Mouse (Mus musculus): ENCODE results near the gene Arap1. TPM values are rescaled to one million over a fixed set of nuclear protein-coding genes. Genes with fewer than 3 reads are reported as not detected.
A peak's percentile ranks its signal among the peaks of the same experiment; 100 is the strongest.

Arap1 gene
- 12.3 and 30.0 TPM in 2 replicates for total RNA-seq (2014; rRNA removed)
- 6.9 and 8.9 TPM in 2 replicates for polyA plus RNA-seq (2015; fragmentation: Nextera tagmentation; extraction: Ambion mirVana)

- Histone ChIP-seq H3K4me2 (ENCODE audit: low read depth, low read length, poor library complexity, severe bottlenecking) (peak within 1 kb of the TSS; percentile 69), H3K27ac (ENCODE audit: low read depth, low read length) (no peak within 1 kb of the TSS), H3K4me1 (ENCODE audit: insufficient read depth, low read length) (0 out of 2 replicates have a peak, but pooled peaks cover 5% of the 10 kb centered on the region), H3K9me3 (ENCODE audit: low read length) (no peaks in the 10 kb centered on the region), H3K36me3 (ENCODE audit: insufficient read depth, low read length) (0 out of 2 replicates have a peak, but pooled peaks cover 2% of the 10 kb centered on the region), H3K27me3 (ENCODE audit: insufficient read depth, low read length) (no peaks in the 10 kb centered on the region; the same call in 1 of the 2 replicates), H3K4me3 (ENCODE audit: low read depth, low read length) (peak within 1 kb of the TSS; percentile 44), H3K9ac (replicated peaks; ENCODE audit: low read length, poor library complexity, severe bottlenecking) (peak within 1 kb of the TSS; percentile 39)
- TF ChIP-seq CTCF (IDR thresholded peaks at IDR 0.05): no peak
- peak; percentile 46 for DNase-seq (ENCODE audit: low spot score)
- ATAC-seq (ENCODE audit: low FRiP score): peak; percentile 52
- under 1% methylated on average over 35 of the region's 35 CpGs for WGBS
Measured at GRCm38 (mm10) chr7:101347767-101348270, at the start of gene Arap1. Arap1 (plus strand) TSS chr7:101348067.

GRCm38 (mm10) chr7:101298375-101298774 lies 49.5 kb upstream of the Arap1 start:
- Histone ChIP-seq H3K27me3 (ENCODE audit: insufficient read depth, low read length) (peaks cover 3% of the 10 kb centered on the region; the same call in 1 of the 2 replicates), H3K4me2 (ENCODE audit: low read depth, low read length, poor library complexity, severe bottlenecking) (no peak overlapping the region), H3K9me3 (ENCODE audit: low read length) (no peaks in the 10 kb centered on the region), H3K36me3 (ENCODE audit: insufficient read depth, low read length) (0 out of 2 replicates have a peak, but pooled peaks cover 3% of the 10 kb centered on the region), H3K9ac (replicated peaks; ENCODE audit: low read length, poor library complexity, severe bottlenecking) (no peak overlapping the region), H3K4me1 (ENCODE audit: insufficient read depth, low read length) (peaks cover 9% of the 10 kb centered on the region; the same call in 1 of the 2 replicates), H3K4me3 (ENCODE audit: low read depth, low read length) (no peak overlapping the region), H3K27ac (ENCODE audit: low read depth, low read length) (no peak overlapping the region)
- TF ChIP-seq CTCF (IDR thresholded peaks at IDR 0.05): no peak
- 87% methylated on average over 3 of the region's 3 CpGs for WGBS
- ATAC-seq (ENCODE audit: low FRiP score) (no peak), DNase-seq (ENCODE audit: low spot score) (no peak)

GRCm38 (mm10) chr7:101301361-101301880 lies 46.4 kb upstream of the Arap1 start:
- H3K4me1 ChIP-seq (ENCODE audit: insufficient read depth, low read length): peaks cover 9% of the 10 kb centered on the region; the same call in 1 of the 2 replicates
- DNase-seq (ENCODE audit: low spot score) (no peak), ATAC-seq (ENCODE audit: low FRiP score) (peak; percentile 9; the same call in 1 of the 2 replicates)
- 2% methylated on average over 30 of the region's 30 CpGs for WGBS
- TF ChIP-seq CTCF (IDR thresholded peaks at IDR 0.05): no peak
- peak overlapping the region; percentile 57 for H3K9ac ChIP-seq (replicated peaks; ENCODE audit: low read length, poor library complexity, severe bottlenecking)
- H3K4me3 ChIP-seq (ENCODE audit: low read depth, low read length): peak overlapping the region; percentile 55
- no peaks in the 10 kb centered on the region for H3K36me3 ChIP-seq (ENCODE audit: insufficient read depth, low read length)
- H3K27me3 ChIP-seq (ENCODE audit: insufficient read depth, low read length): peaks cover 3% of the 10 kb centered on the region; the same call in 1 of the 2 replicates
- H3K4me2 ChIP-seq (ENCODE audit: low read depth, low read length, poor library complexity, severe bottlenecking): peak overlapping the region; percentile 92
- H3K27ac ChIP-seq (ENCODE audit: low read depth, low read length): peak overlapping the region; percentile 60
- no peaks in the 10 kb centered on the region for H3K9me3 ChIP-seq (ENCODE audit: low read length)

- H3K4me3 ChIP-seq (ENCODE audit: low read depth, low read length): peak within 1 kb of the TSS; percentile 55
- DNase-seq (ENCODE audit: low spot score) (peak; percentile 91), ATAC-seq (ENCODE audit: low FRiP score) (peak; percentile 93)
- TF ChIP-seq CTCF (IDR thresholded peaks at IDR 0.05): peak; percentile 64
- H3K4me2 ChIP-seq (ENCODE audit: low read depth, low read length, poor library complexity, severe bottlenecking): peak within 1 kb of the TSS; percentile 92
- H3K4me1 ChIP-seq (ENCODE audit: insufficient read depth, low read length): peaks cover 6% of the 10 kb centered on the region; the same call in 1 of the 2 replicates
- H3K27me3 ChIP-seq (ENCODE audit: insufficient read depth, low read length): peaks cover 3% of the 10 kb centered on the region; the same call in 1 of the 2 replicates
- under 1% methylated on average over 39 of the region's 39 CpGs for WGBS
- no peaks in the 10 kb centered on the region for H3K36me3 ChIP-seq (ENCODE audit: insufficient read depth, low read length)
- H3K27ac ChIP-seq (ENCODE audit: low read depth, low read length): peak within 1 kb of the TSS; percentile 60
- H3K9ac ChIP-seq (replicated peaks; ENCODE audit: low read length, poor library complexity, severe bottlenecking): peak within 1 kb of the TSS; percentile 57
- no peaks in the 10 kb centered on the region for H3K9me3 ChIP-seq (ENCODE audit: low read length)
Measured at GRCm38 (mm10) chr7:101301881-101302456, 45.9 kb upstream of the Arap1 start, which contains the start of gene Atg16l2. Atg16l2 (minus strand) TSS chr7:101302251.

GRCm38 (mm10) chr7:101302691-101303090 lies 45.2 kb upstream of the Arap1 start:
- Histone ChIP-seq H3K4me1 (ENCODE audit: insufficient read depth, low read length) (0 out of 2 replicates have a peak, but pooled peaks cover 4% of the 10 kb centered on the region), H3K27me3 (ENCODE audit: insufficient read depth, low read length) (peaks cover 3% of the 10 kb centered on the region; the same call in 1 of the 2 replicates), H3K9ac (replicated peaks; ENCODE audit: low read length, poor library complexity, severe bottlenecking) (peak overlapping the region; percentile 57; the same call in 1 of the 2 replicates), H3K4me3 (ENCODE audit: low read depth, low read length) (peak overlapping the region; percentile 55), H3K36me3 (ENCODE audit: insufficient read depth, low read length) (no peaks in the 10 kb centered on the region), H3K4me2 (ENCODE audit: low read depth, low read length, poor library complexity, severe bottlenecking) (peak overlapping the region; percentile 92), H3K9me3 (ENCODE audit: low read length) (no peaks in the 10 kb centered on the region), H3K27ac (ENCODE audit: low read depth, low read length) (no peak overlapping the region)
- ATAC-seq (ENCODE audit: low FRiP score) (no peak), DNase-seq (ENCODE audit: low spot score) (no peak)
- TF ChIP-seq CTCF (IDR thresholded peaks at IDR 0.05): no peak
- WGBS: 22% methylated on average over 7 of the region's 7 CpGs
